Mouse (Mus musculus): ENCODE data around the gene Cyth3.

DNA sequence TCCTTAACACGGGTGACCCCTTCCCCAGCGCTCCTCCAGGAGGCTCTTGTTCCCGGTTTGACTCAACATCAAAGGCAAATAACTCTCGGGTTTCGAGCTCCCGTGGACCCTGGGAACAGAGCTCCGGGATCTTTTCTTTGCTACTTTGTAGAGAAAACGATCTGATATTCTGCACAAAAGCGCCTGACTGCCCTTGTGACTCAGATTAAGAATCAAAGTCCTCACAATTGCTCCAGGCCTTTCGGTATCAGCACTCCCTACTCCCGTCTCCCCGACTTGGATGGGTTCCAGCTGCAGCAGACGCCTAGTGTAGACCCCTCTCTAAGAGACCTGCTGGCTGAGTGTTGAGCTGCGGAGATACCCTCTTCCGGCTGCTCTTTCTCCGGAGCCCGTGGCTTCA lies 33.1 kb upstream of the Cyth3 start:
- no peak for TF ChIP-seq POLR2A (IDR thresholded peaks at IDR 0.05; ENCODE audit: low read depth, low read length)
- TF ChIP-seq CTCF (IDR thresholded peaks at IDR 0.05; ENCODE audit: extremely low read depth, insufficient read depth, insufficient read length, insufficient replicate concordance) = no peak

All from spleen, adult 2 months (tissue).